Mouse (Mus musculus) heart, postnatal 0 days (tissue): ENCODE data around the gene Fstl4. TPM values are rescaled to one million over a fixed set of nuclear protein-coding genes. Genes with fewer than 3 reads are reported as not detected.
"Not testable (repeated sequence)": the region's sequence is repeated elsewhere in the genome, so short reads cannot be mapped to it uniquely, and the experiment has no call there.

Experiments used
- ATAC-seq: fragments of 200-750 bp; cut with Nextera tagmentation; 2 replicates; pipeline ENCODE4 v1.8.0; 2017; ENCODE audit warnings: low read depth, moderate number of reproducible peaks, moderate library complexity; ENCODE audit not compliant: insufficient read depth
- DNase-seq: peaks from one replicate; pipeline ENCODE4 v3.0.0-alpha.2; 2016; ENCODE audit warnings: low spot score
- H3K27ac ChIP-seq: fragments of 300-500 bp; sonication (generic); 2 replicates; pipeline ENCODE4 v1.5.1; 2014; ENCODE audit warnings: low read depth, mild to moderate bottlenecking
- H3K27me3 ChIP-seq: fragments of 300-500 bp; sonication (generic); 2 replicates; pipeline ENCODE4 v1.6.1; 2014; ENCODE audit warnings: low read length, mixed read lengths; ENCODE audit not compliant: control insufficient read depth, insufficient read depth
- H3K36me3 ChIP-seq: fragments of 300-500 bp; sonication (generic); replicated peaks from 2 replicates; pipeline ENCODE4 v1.6.1; 2014; ENCODE audit warnings: low read length, mixed read lengths; ENCODE audit not compliant: control insufficient read depth, insufficient read depth
- H3K4me1 ChIP-seq: fragments of 300-500 bp; sonication (generic); 2 replicates; pipeline ENCODE4 v1.6.1; 2014; ENCODE audit warnings: antibody characterized with exemption; ENCODE audit not compliant: control insufficient read depth, insufficient read depth
- H3K4me2 ChIP-seq: fragments of 300-500 bp; sonication (generic); 2 replicates; pipeline ENCODE4 v1.6.1; 2014; ENCODE audit warnings: low read depth, mild to moderate bottlenecking, low read length, moderate library complexity
- H3K4me3 ChIP-seq: fragments of 300-500 bp; sonication (generic); 2 replicates; pipeline ENCODE4 v1.5.1; 2014; ENCODE audit warnings: low read depth, low read length
- H3K9ac ChIP-seq: fragments of 300-500 bp; sonication (generic); replicated peaks from 2 replicates; pipeline ENCODE4 v1.6.1; 2014; ENCODE audit warnings: low read depth, low read length, mixed read lengths
- H3K9me3 ChIP-seq: fragments of 300-500 bp; sonication (generic); replicated peaks from 2 replicates; pipeline ENCODE4 v1.6.1; 2016; ENCODE audit warnings: low read length; ENCODE audit not compliant: control insufficient read depth
- CTCF ChIP-seq: IDR thresholded peaks from 2 replicates; pipeline ENCODE4 v1.5.1; 2016; ENCODE audit warnings: antibody characterized with exemption, control low read depth, low read depth
- EP300 ChIP-seq: IDR thresholded peaks from 2 replicates; pipeline ENCODE4 v1.6.1; 2016; ENCODE audit warnings: antibody characterized with exemption, low read depth
- WGBS: fragments of 180-500 bp; shearing (Covaris S2); extraction: QIAGEN DNeasy Blood & Tissue Kit; methylation state at CpG from one replicate; pipeline ENCODE4 v1.1.7; 2014; 5-methylcytosine and 5-hydroxymethylcytosine counted together
- polyA plus RNA-seq: library from polyadenylated mRNA; unstranded; fragments of >200 nt; fragmentation: Nextera tagmentation; extraction: Ambion mirVana; gene quantifications from 2 replicates; pipeline ENCODE4 v1.2.1, GENCODE M21; 2015
- total RNA-seq: library from RNA; depleted of rRNA; stranded (reverse); fragments of >200 nt; gene quantifications from 2 replicates; pipeline ENCODE4 v1.2.3, GENCODE M21; 2014; ENCODE audit warnings: low replicate concordance

Fstl4 gene
- total and polyA plus RNA-seq, 2 experiments from 2014 or later, result 6.3 to 9.4 TPM

DNA sequence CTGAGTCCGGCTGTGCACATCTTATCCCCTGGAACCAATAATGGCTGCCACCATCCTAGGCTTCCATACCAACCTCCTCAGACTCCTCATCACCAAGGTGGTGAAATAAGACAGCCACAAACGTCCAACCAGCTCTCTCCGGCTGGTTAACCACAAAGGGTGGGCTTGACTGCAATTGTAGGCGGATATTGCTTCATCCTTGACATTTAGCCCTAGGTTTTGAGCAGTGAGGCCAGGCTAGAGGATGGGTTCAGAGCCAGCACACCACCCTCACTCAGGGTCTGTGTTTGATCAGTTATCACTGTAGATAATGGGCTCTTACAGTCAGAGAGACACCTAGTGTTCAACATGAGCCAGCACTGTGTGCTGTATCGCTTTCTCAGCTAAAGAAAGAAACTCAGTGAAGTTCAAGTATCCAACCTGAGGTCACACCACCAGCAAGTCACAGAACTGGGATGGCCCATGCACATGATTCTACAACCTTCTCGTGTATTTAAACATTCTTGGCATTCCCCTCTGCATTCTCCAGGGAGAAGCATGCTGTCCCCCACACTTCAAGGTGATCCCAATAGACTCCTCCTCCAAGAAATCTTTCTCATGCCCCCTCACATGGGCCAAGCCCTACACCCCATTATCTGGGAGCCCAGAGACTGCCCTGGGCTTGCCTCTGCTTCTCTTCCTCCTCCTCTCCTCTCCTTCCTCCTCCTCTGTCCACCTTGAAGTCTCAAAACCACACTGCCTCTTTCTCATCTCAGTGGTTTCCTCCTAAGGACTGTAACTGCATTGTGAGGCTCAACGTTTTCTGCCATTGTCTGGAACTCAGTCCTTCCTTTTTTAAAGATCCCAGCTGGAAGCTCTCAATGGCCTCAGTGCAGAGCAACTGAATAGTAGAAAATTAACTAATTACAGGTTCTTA, 314.2 kb downstream of the Fstl4 start:
- H3K9ac ChIP-seq, result no peak overlapping the region
- WGBS, result 65% methylated on average over 7 of the region's 7 CpGs
- DNase-seq (no peak), ATAC-seq (no peak)
- H3K4me3 ChIP-seq, result no peak overlapping the region
- no peak overlapping the region for H3K4me2 ChIP-seq
- TF ChIP-seq CTCF (no peak), EP300 (no peak)
- H3K27ac ChIP-seq, result no peak overlapping the region
- H3K36me3 ChIP-seq, result no peaks in the 10 kb centered on the region
- H3K9me3 ChIP-seq, result peaks cover 6% of the 10 kb centered on the region; the same call in 1 of the 2 replicates
- no peaks in the 10 kb centered on the region for H3K27me3 ChIP-seq
- no peaks in the 10 kb centered on the region for H3K4me1 ChIP-seq

GRCm38 (mm10) chr11:53081310-53081709, 316.9 kb downstream of the Fstl4 start:
- TF ChIP-seq CTCF, result no peak
- no peak for TF ChIP-seq EP300
- Histone ChIP-seq H3K9me3 (peaks cover 6% of the 10 kb centered on the region; the same call in 1 of the 2 replicates), H3K36me3 (no peaks in the 10 kb centered on the region), H3K4me2 (no peak overlapping the region), H3K27ac (no peak overlapping the region), H3K4me3 (no peak overlapping the region), H3K27me3 (no peaks in the 10 kb centered on the region), H3K9ac (no peak overlapping the region), H3K4me1 (no peaks in the 10 kb centered on the region)
- 79% methylated on average over 6 of the region's 6 CpGs for WGBS
- ATAC-seq (no peak), DNase-seq (no peak)

- DNase-seq (no peak), ATAC-seq (no peak)
- Histone ChIP-seq H3K4me3 (no peak overlapping the region), H3K9me3 (no peaks in the 10 kb centered on the region), H3K27ac (no peak overlapping the region), H3K27me3 (no peaks in the 10 kb centered on the region), H3K4me2 (no peak overlapping the region), H3K9ac (no peak overlapping the region), H3K4me1 (no peaks in the 10 kb centered on the region), H3K36me3 (no peaks in the 10 kb centered on the region)
- 46% methylated on average over 6 of the region's 6 CpGs for WGBS
- TF ChIP-seq CTCF, result peak; percentile 4; the same call in 1 of the 2 replicates
- TF ChIP-seq EP300, result no peak
Measured at GRCm38 (mm10) chr11:53085367-53085766, 320.9 kb downstream of the Fstl4 start.

- no peak for TF ChIP-seq EP300
- no peak for TF ChIP-seq CTCF
- Histone ChIP-seq H3K27ac (no peak overlapping the region), H3K4me3 (no peak overlapping the region), H3K4me2 (no peak overlapping the region), H3K4me1 (no peaks in the 10 kb centered on the region), H3K9me3 (no peaks in the 10 kb centered on the region), H3K36me3 (no peaks in the 10 kb centered on the region), H3K27me3 (no peaks in the 10 kb centered on the region), H3K9ac (no peak overlapping the region)
- ATAC-seq (no peak), DNase-seq (no peak)
- 87% methylated on average over 9 of the region's 9 CpGs for WGBS
Measured at GRCm38 (mm10) chr11:53085858-53086565, 321.6 kb downstream of the Fstl4 start.

DNA sequence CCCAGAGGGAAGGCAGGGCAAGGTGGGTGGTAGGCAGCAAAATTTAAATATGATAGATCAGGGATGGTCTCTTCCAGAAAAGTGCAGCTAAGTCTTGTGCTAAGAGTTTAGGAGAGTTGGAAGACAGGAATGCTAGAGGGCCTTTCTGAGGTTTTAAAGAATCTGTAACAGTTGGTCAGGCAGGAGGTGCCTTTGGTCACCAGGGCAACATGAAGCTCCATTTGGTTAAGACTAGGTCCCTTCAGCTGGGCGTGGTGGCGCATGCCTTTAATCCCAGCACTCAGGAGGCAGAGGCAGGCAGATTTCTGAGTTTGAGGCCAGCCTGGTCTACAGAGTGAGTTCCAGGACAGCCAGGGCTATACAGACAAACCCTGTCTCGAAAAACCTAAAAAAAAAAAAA, 323.5 kb downstream of the Fstl4 start:
- not testable (repeated sequence) for H3K27ac ChIP-seq, H3K4me1 ChIP-seq, DNase-seq, H3K4me2 ChIP-seq, H3K9ac ChIP-seq, H3K9me3 ChIP-seq, ATAC-seq, H3K4me3 ChIP-seq, H3K27me3 ChIP-seq, H3K36me3 ChIP-seq
- 93% methylated on average over 3 of the region's 3 CpGs for WGBS
